Mouse (Mus musculus) heart, adult 2 months (tissue): ENCODE measurements around the gene Trim27.

ENCODE experiments used
- CTCF ChIP-seq: fragments of 200-600 bp; IDR thresholded peaks from 2 replicates; pipeline ENCODE4 v1.8.1; 2022; ENCODE audit warnings: antibody characterized with exemption, mild to moderate bottlenecking, moderate library complexity
- POLR2A ChIP-seq: fragments of 200-500 bp; IDR thresholded peaks from 2 replicates; pipeline ENCODE4 v1.6.1; 2011; ENCODE audit warnings: mild to moderate bottlenecking, low read depth, low read length, control low read depth; ENCODE audit not compliant: insufficient read depth

- peak; percentile 60 for TF ChIP-seq POLR2A
- TF ChIP-seq CTCF: no peak
These were observed 692 bp downstream of the Trim27 start for GRCm38 (mm10) chr13:21179724-21180550.
